Mouse (Mus musculus): ENCODE results near the gene Tescl. TPM values are rescaled to one million over a fixed set of nuclear protein-coding genes. Genes with fewer than 3 reads are reported as not detected.
A peak's percentile ranks its signal among the peaks of the same experiment; 100 is the strongest.

Gene Tescl
- polyA plus RNA-seq, 1 experiment from 2014 or later = not detected

DNA sequence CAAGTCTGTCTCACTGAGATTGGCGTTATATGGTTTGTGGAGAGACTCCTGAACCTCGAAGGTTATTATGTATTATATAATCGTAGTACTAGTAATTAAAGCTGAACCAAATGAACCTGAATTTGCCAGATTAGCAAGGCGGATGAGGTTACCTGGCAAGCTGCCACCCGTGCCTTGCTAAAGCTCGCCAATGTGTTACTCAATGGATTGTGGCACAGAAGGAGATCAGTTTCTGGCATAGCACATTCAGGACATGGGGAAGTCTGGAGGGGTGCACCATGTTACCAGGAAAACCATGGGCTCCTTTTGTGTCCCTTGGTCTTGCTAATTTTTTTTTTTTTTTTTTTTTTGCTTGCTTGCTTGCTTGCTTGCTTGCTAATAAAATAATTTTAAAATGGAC is 8.5 kb downstream of the Tescl start:
- no peak for ATAC-seq (ENCODE audit: low FRiP score, low read depth)
- Histone ChIP-seq H3K36me3 (no peaks in the 10 kb centered on the region), H3K9ac (peak overlapping the region; percentile 58; the same call in 1 of the 2 replicates), H3K27me3 (no peaks in the 10 kb centered on the region; the same call in 1 of the 2 replicates), H3K4me1 (peaks cover 15% of the 10 kb centered on the region; the same call in 1 of the 2 replicates), H3K4me2 (replicated peaks) (peak overlapping the region; percentile 64), H3K4me3 (peak overlapping the region; percentile 40), H3K9me3 (peaks cover 11% of the 10 kb centered on the region; the same call in 1 of the 2 replicates), H3K27ac (peak overlapping the region; percentile 48; the same call in 1 of the 2 replicates)
- 84% methylated on average over 6 of the region's 6 CpGs for WGBS

DNA sequence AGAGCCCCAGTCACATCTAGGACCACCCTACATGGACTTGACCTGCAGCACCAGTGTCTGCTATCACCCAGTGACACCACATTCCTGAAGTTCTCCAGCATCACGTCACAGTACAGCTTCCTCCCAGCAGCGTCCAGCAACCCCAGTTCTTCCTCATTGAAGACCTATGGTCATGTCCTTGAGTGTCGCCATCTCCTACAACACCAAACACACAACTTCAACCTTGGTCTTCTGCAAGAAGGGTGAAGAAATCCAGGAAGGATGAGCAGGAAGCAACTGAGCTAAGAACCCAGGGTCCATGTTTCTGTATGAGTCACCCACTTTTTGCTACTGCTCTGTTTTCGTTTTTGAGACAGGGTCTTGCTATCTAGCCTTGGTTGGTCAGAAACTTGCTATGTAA is 11.1 kb downstream of the Tescl start:
- 82% methylated on average over 4 of the region's 4 CpGs for WGBS
- Histone ChIP-seq H3K27me3 (no peaks in the 10 kb centered on the region; the same call in 1 of the 2 replicates), H3K4me2 (replicated peaks) (no peak overlapping the region), H3K27ac (no peak overlapping the region), H3K36me3 (no peaks in the 10 kb centered on the region), H3K9ac (no peak overlapping the region), H3K9me3 (peaks cover 11% of the 10 kb centered on the region; the same call in 1 of the 2 replicates), H3K4me3 (no peak overlapping the region), H3K4me1 (peaks cover 15% of the 10 kb centered on the region; the same call in 1 of the 2 replicates)
- ATAC-seq (ENCODE audit: low FRiP score, low read depth) = no peak

DNA sequence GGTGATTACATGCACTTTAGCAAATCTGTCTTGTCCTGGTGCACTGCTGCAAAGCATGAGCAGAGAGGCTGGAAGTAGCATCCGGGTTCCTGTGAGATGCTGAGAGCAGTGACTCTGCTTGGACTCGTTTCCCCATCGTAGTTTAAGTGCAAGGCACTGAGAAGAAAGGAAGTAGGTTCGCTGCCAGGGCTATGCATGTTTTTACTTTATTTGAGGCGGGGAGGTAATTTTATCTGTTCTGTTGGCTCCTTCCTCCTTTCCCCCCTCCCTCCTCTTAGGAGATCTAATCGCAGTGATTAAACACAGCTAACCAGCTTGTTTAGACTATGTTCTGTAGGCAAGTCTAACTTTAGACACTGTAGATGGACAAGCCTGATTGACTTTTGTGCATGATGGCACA is 14.8 kb downstream of the Tescl start:
- no peak overlapping the region for H3K4me3 ChIP-seq
- H3K27ac ChIP-seq = no peak overlapping the region
- peaks cover 8% of the 10 kb centered on the region; the same call in 1 of the 2 replicates for H3K4me1 ChIP-seq
- 0 out of 2 replicates have a peak, but pooled peaks cover 4% of the 10 kb centered on the region for H3K36me3 ChIP-seq
- H3K9me3 ChIP-seq = 0 out of 2 replicates have a peak, but pooled peaks cover 3% of the 10 kb centered on the region
- no peak overlapping the region for H3K9ac ChIP-seq
- no peaks in the 10 kb centered on the region; the same call in 1 of the 2 replicates for H3K27me3 ChIP-seq
- no peak for ATAC-seq (ENCODE audit: low FRiP score, low read depth)
- no peak overlapping the region for H3K4me2 ChIP-seq (replicated peaks)
- 66% methylated on average over 6 of the region's 6 CpGs for WGBS

- Histone ChIP-seq H3K4me3 (peak within 1 kb of the TSS; percentile 67), H3K9me3 (no peaks in the 10 kb centered on the region), H3K4me1 (peaks cover 8% of the 10 kb centered on the region; the same call in 1 of the 2 replicates), H3K4me2 (replicated peaks) (peak within 1 kb of the TSS; percentile 88), H3K9ac (peak within 1 kb of the TSS; percentile 85), H3K36me3 (peaks cover 17% of the 10 kb centered on the region), H3K27me3 (no peaks in the 10 kb centered on the region; the same call in 1 of the 2 replicates), H3K27ac (peak within 1 kb of the TSS; percentile 83; the same call in 1 of the 2 replicates)
- WGBS = under 1% methylated on average over 33 of the region's 33 CpGs
- ATAC-seq (ENCODE audit: low FRiP score, low read depth) = peak; percentile 97
These were observed 17.1 kb downstream of the Tescl start, which contains the start of gene Zfp94 for GRCm38 (mm10) chr7:24316567-24317092. Gene Zfp94, minus strand, starts transcription at chr7:24316666.

DNA sequence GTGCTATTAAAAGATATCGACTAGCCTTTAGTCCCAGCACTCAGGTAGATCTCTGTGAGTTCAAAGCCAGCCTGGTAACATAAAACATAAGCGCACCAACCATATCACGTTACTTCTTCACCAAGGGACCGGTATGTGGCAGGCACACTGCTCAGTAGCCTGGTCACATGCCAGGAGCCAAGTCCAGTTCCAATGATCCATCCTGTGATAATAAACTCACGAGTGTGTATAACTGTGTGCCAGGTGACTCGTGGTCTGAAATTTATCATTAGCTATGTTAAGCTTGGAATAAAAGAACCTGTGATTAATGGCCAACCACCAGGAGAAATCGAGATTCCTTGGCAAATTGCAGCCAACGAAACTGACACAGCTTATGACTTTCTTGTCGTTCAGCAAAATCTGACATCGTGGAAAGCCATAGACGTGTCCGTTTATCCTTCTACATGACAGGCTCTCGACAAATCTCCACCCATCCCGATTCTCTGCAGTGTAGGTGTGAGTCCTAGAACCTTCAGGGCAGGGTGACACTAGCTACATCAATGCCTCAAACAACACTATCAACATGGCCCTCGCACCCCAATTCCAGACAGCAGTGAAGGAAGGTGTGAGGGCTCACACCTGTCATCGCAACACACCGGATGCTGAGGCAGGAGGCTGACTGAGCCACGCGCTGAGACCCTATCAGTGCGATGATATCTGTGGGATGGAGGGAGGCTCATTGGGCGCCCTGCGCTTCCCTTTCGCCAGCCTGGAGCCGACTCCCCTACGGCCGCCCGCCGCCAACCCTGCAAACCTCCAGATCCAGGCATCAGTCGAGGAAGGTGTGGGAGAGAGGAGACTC is 17.8 kb downstream of the Tescl start:
- WGBS = 29% methylated on average over 29 of the region's 29 CpGs
- H3K9ac ChIP-seq = peak overlapping the region; percentile 85
- H3K27ac ChIP-seq = peak overlapping the region; percentile 63; the same call in 1 of the 2 replicates
- no peak; the same call in 1 of the 2 replicates for ATAC-seq (ENCODE audit: low FRiP score, low read depth)
- H3K4me2 ChIP-seq (replicated peaks) = peak overlapping the region; percentile 88
- H3K9me3 ChIP-seq = no peaks in the 10 kb centered on the region
- peak overlapping the region; percentile 67 for H3K4me3 ChIP-seq
- no peaks in the 10 kb centered on the region; the same call in 1 of the 2 replicates for H3K27me3 ChIP-seq
- peaks cover 8% of the 10 kb centered on the region; the same call in 1 of the 2 replicates for H3K4me1 ChIP-seq
- H3K36me3 ChIP-seq = peaks cover 24% of the 10 kb centered on the region

- Histone ChIP-seq H3K4me1 (peaks cover 14% of the 10 kb centered on the region), H3K27me3 (no peaks in the 10 kb centered on the region), H3K4me3 (peak within 1 kb of the TSS; percentile 66), H3K9ac (peak within 1 kb of the TSS; percentile 82), H3K36me3 (peaks cover 49% of the 10 kb centered on the region), H3K4me2 (replicated peaks) (peak within 1 kb of the TSS; percentile 88), H3K9me3 (no peaks in the 10 kb centered on the region), H3K27ac (peak within 1 kb of the TSS; percentile 97)
- ATAC-seq (ENCODE audit: low FRiP score, low read depth) = peak; percentile 64
- WGBS = 1% methylated on average over 13 of the region's 13 CpGs
These were observed 32.9 kb downstream of the Tescl start, which contains the start of gene Zfp61 for GRCm38 (mm10) chr7:24300771-24301282. Gene Zfp61, minus strand, starts transcription at chr7:24301232.

DNA sequence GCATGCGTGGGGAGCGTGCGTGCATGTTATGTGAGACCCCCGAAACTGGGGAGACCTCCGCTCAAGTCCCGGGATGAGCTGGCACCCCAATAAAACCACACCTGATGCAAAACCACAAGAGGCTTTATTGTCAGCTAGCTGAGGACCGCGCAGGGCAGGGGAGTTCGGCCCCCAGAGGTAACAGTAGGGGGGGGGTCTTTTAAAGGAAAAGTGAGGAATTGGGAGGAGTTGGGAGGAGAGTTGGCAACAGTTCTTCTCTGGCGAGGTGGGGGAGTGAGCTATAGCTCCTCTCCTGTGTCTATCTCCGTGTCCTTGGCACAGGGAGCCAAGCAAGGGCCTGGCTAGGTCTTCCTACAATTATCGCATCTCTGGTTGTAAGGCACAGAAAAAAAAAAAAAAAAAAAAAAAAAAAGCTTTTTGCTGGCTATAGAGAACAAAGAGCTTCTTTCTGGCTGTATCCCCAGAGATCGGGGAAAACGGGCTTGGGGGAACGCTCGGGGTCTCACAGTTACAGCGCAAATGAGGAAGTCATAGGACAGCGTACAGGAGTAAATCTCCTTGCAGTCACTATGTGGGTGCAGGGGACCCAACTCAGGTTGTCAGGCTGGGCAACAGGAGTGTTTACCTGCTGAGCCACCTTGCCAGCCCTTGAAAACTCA is 33.8 kb downstream of the Tescl start:
- peaks cover 54% of the 10 kb centered on the region for H3K36me3 ChIP-seq
- H3K9me3 ChIP-seq = no peaks in the 10 kb centered on the region
- H3K4me3 ChIP-seq = peak overlapping the region; percentile 66
- peak overlapping the region; percentile 88 for H3K4me2 ChIP-seq (replicated peaks)
- H3K27ac ChIP-seq = peak overlapping the region; percentile 97
- H3K9ac ChIP-seq = peak overlapping the region; percentile 82
- peaks cover 14% of the 10 kb centered on the region for H3K4me1 ChIP-seq
- H3K27me3 ChIP-seq = no peaks in the 10 kb centered on the region
- WGBS = 3% methylated on average over 18 of the region's 18 CpGs
- peak; percentile 51 for ATAC-seq (ENCODE audit: low FRiP score, low read depth)

DNA sequence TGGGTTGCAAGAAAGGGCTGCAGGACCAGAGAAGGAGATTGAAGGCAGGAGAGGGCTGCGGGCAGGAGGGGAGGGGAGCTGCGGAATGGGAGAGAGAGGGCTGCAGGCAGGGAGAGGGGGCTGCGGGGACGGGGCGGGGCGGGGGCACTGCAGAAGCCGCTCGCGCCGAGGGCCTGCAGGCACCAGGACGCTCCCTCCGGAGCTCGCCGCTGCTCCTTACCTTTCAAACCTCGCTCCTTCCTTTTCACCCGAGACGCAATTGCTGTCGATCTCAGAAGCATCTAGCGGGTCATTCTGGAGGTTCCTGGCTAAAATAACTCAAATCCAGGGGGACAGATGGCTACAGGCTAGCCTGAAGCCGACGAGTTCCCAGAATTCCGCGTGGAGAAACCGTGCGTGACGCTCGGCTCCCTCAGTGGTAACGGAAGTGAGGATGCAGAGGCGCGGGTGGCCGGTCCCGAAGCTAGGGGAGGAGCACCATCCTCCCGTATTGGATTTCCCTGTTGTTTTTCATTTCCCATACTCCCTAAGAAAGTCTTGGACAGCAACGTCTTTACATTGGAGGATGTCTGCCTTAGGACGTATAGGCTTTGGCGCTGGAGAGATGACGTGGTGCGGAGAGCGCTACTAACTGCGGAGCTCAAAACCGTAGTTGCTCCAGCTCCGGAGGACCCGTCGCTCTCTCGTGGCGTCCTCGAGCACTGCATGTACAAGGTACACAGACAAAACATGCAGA is 34.6 kb downstream of the Tescl start:
- H3K4me2 ChIP-seq (replicated peaks) = peak overlapping the region; percentile 88
- WGBS = 0% methylated on average over 45 of the region's 47 CpGs
- peak overlapping the region; percentile 82 for H3K9ac ChIP-seq
- H3K4me3 ChIP-seq = peak overlapping the region; percentile 66
- H3K27me3 ChIP-seq = no peaks in the 10 kb centered on the region
- peaks cover 57% of the 10 kb centered on the region for H3K36me3 ChIP-seq
- peaks cover 14% of the 10 kb centered on the region for H3K4me1 ChIP-seq
- H3K27ac ChIP-seq = peak overlapping the region; percentile 97
- H3K9me3 ChIP-seq = no peaks in the 10 kb centered on the region
- peak; percentile 91 for ATAC-seq (ENCODE audit: low FRiP score, low read depth)

DNA sequence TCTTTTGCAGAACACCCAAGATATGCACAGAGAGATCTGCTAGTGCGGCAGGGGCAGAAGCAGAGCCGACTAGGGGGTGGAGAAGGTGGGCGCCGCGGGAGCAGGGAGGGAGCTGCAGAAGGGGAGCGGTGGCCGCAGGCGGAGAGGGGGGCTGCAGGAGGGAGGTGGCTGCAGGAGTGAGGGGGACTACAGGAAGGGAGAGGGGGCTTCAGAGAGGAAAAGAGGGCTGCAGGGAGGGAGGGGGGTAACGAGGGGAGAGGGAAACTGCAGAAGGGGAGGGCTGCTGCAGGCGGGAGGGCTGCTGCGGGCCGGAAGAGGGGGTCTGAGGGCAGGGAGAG is 35.1 kb downstream of the Tescl start:
- peak overlapping the region; percentile 88 for H3K4me2 ChIP-seq (replicated peaks)
- peak overlapping the region; percentile 66 for H3K4me3 ChIP-seq
- no peaks in the 10 kb centered on the region for H3K27me3 ChIP-seq
- WGBS = 0% methylated on average over 12 of the region's 12 CpGs
- H3K36me3 ChIP-seq = peaks cover 58% of the 10 kb centered on the region
- no peaks in the 10 kb centered on the region for H3K9me3 ChIP-seq
- H3K27ac ChIP-seq = peak overlapping the region; percentile 97
- peak; percentile 16 for ATAC-seq (ENCODE audit: low FRiP score, low read depth)
- peak overlapping the region; percentile 82 for H3K9ac ChIP-seq
- H3K4me1 ChIP-seq = peaks cover 14% of the 10 kb centered on the region

- ATAC-seq (ENCODE audit: low FRiP score, low read depth) = no peak
- Histone ChIP-seq H3K27me3 (no peaks in the 10 kb centered on the region), H3K27ac (peak overlapping the region; percentile 97; the same call in 1 of the 2 replicates), H3K9me3 (no peaks in the 10 kb centered on the region), H3K36me3 (peaks cover 58% of the 10 kb centered on the region), H3K4me2 (replicated peaks) (peak overlapping the region; percentile 88), H3K4me3 (peak overlapping the region; percentile 66), H3K9ac (peak overlapping the region; percentile 82; the same call in 1 of the 2 replicates), H3K4me1 (peaks cover 14% of the 10 kb centered on the region)
- WGBS = 92% methylated on average over 15 of the region's 15 CpGs
These were observed 36.2 kb downstream of the Tescl start for GRCm38 (mm10) chr7:24297361-24298095.

All from limb, embryonic 13.5 days (tissue).